In genomic region chr2:129166466-129167463, GRCm38 (mm10) we compare ENCODE assay signal across 16 mouse cellular contexts. TPM values are rescaled to one million over a fixed set of nuclear protein-coding genes. Genes with fewer than 3 reads are reported as not detected.
DNase-seq lines count a peak whose midpoint lies in the region; ATAC-seq and TF ChIP-seq lines count a peak whose summit lies in the region.
"Had no signal": no experiment of that assay in that cellular context is flagged by ENCODE, and none has a peak within 500 bp of the region (broad histone marks: within the 10 kb centered on the region; RNA-seq: fewer than 3 reads in every experiment).

No protein-coding gene starts in this region.

- ATAC-seq in lung, postnatal 0 days: peak; percentile 95
- 0 out of 2 replicates have a peak, but pooled peaks have one; percentile 36 for ATAC-seq in common myeloid progenitor, adult 5-6 weeks (replicated peaks; ENCODE audit: low read depth, poor library complexity, severe bottlenecking)
- ATAC-seq in forebrain, postnatal 0 days: no peak
- ATAC-seq: forebrain, embryonic 13.5 days; intestine, embryonic 15.5 days had no signal

- no peaks in the 10 kb centered on the region for H3K36me3 ChIP-seq in lung, postnatal 0 days (ENCODE audit: insufficient read depth, low read length)
- H3K36me3 ChIP-seq in forebrain, postnatal 0 days (ENCODE audit: insufficient read depth): no peaks in the 10 kb centered on the region
- H3K36me3 ChIP-seq: hindbrain, embryonic 10.5 days; intestine, embryonic 15.5 days had no signal

- DNase-seq in heart, adult 11 months: peak; percentile 92
- DNase-seq in heart, postnatal 14 days: no peak
- DNase-seq in lung, postnatal 0 days (ENCODE audit: low spot score): peak; percentile 62
- DNase-seq in lung, adult 18-20 months: no peak
- peak; percentile 28 for DNase-seq in yolk sac, embryonic 10.5 days (ENCODE audit: low spot score)
- DNase-seq in forebrain, postnatal 0 days: no peak
- no peak for DNase-seq in gastrocnemius, adult 18-20 months (ENCODE audit: low spot score)
- DNase-seq: adrenal gland, adult 2 months; cerebellum, postnatal 10 days; gastrocnemius, postnatal 10 days; right cerebral cortex, postnatal 4 days had no signal

- no peaks in the 10 kb centered on the region for H3K9me3 ChIP-seq in lung, postnatal 0 days (ENCODE audit: low read length)
- 0 out of 2 replicates have a peak, but pooled peaks cover 6% of the 10 kb centered on the region for H3K9me3 ChIP-seq in forebrain, postnatal 0 days (ENCODE audit: low read length)
- H3K9me3 ChIP-seq: forebrain, embryonic 13.5 days; hindbrain, embryonic 10.5 days; intestine, embryonic 15.5 days had no signal

- intact Hi-C loops in heart, postnatal 14 days (cut with DNase I): no loop called here

- 52% methylated on average over 10 of the region's 10 CpGs for WGBS in lung, postnatal 0 days
- WGBS in forebrain, postnatal 0 days: 53% methylated on average over 10 of the region's 10 CpGs

- TF ChIP-seq EP300 in lung, postnatal 0 days (IDR thresholded peaks at IDR 0.05): peak; percentile 68

- H3K27ac ChIP-seq in lung, postnatal 0 days (ENCODE audit: low read length): peak overlapping the region; percentile 81
- H3K27ac ChIP-seq in forebrain, postnatal 0 days (ENCODE audit: low read depth, low read length): no peak overlapping the region
- H3K27ac ChIP-seq: forebrain, embryonic 13.5 days; hindbrain, embryonic 10.5 days; intestine, embryonic 15.5 days; layer of hippocampus, adult 2 months had no signal

- H3K27me3 ChIP-seq in lung, postnatal 0 days (replicated peaks; ENCODE audit: insufficient read depth, low read length): no peaks in the 10 kb centered on the region
- no peaks in the 10 kb centered on the region for H3K27me3 ChIP-seq in forebrain, postnatal 0 days (ENCODE audit: insufficient read depth, low read length)
- H3K27me3 ChIP-seq: forebrain, embryonic 13.5 days; intestine, embryonic 15.5 days had no signal

- H3K4me3 ChIP-seq in lung, postnatal 0 days (ENCODE audit: low read depth, low read length): no peak overlapping the region
- no peak overlapping the region for H3K4me3 ChIP-seq in forebrain, postnatal 0 days (ENCODE audit: low read depth, low read length)
- H3K4me3 ChIP-seq: forebrain, embryonic 13.5 days; hindbrain, embryonic 10.5 days; intestine, embryonic 15.5 days; layer of hippocampus, adult 2 months had no signal

- H3K4me2 ChIP-seq in lung, postnatal 0 days (replicated peaks; ENCODE audit: low read depth, low read length): no peak overlapping the region
- H3K4me2 ChIP-seq in forebrain, postnatal 0 days (ENCODE audit: low read depth): no peak overlapping the region
- H3K4me2 ChIP-seq: forebrain, embryonic 13.5 days; intestine, embryonic 15.5 days had no signal

- no peaks in the 10 kb centered on the region; the same call in 1 of the 2 replicates for H3K4me1 ChIP-seq in lung, postnatal 0 days (ENCODE audit: insufficient read depth, low read depth, low read length)
- H3K4me1 ChIP-seq in forebrain, postnatal 0 days (ENCODE audit: insufficient read depth): no peaks in the 10 kb centered on the region
- H3K4me1 ChIP-seq: intestine, embryonic 15.5 days had no signal

- H3K9ac ChIP-seq in lung, postnatal 0 days (replicated peaks; ENCODE audit: low read depth): no peak overlapping the region
- no peak overlapping the region for H3K9ac ChIP-seq in forebrain, postnatal 0 days
- H3K9ac ChIP-seq: forebrain, embryonic 13.5 days; intestine, embryonic 15.5 days had no signal

- TF ChIP-seq CTCF in lung, postnatal 0 days (IDR thresholded peaks at IDR 0.05): no peak
- TF ChIP-seq CTCF in forebrain, postnatal 0 days (IDR thresholded peaks at IDR 0.05; ENCODE audit: low read depth): no peak

RNA-seq across cellular contexts. Expression of gene Slc20a1, which starts 31.8 kb away (rescaled TPM):
- total RNA-seq in heart, postnatal 14 days (2021): 10 to 100 TPM; 14.0 to 16.8 TPM
- polyA plus RNA-seq in lung, postnatal 0 days (2015; fragmentation: Nextera tagmentation; extraction: Ambion mirVana): 10.0 and 10.5 TPM in 2 replicates
- total RNA-seq in common myeloid progenitor, adult 5-6 weeks (2017): 114 and 140 TPM in 2 replicates
- 68.7 and 73.5 TPM in 2 replicates for total RNA-seq in forebrain, postnatal 0 days (2014; rRNA removed)
- 27.4 and 36.5 TPM in 2 replicates for polyA plus RNA-seq in forebrain, postnatal 0 days (2015; fragmentation: Nextera tagmentation; extraction: Ambion mirVana)
- total RNA-seq in gastrocnemius, adult 18-20 months (2021): 10 to 100 TPM; 11.3 to 21.8 TPM

RNA-seq across cellular contexts. Expression of gene Chchd5, which starts 37.3 kb away (rescaled TPM):
- 10 to 100 TPM; 10.9 to 11.9 TPM for total RNA-seq in heart, postnatal 14 days (2021)
- 21.1 and 21.4 TPM in 2 replicates for polyA plus RNA-seq in lung, postnatal 0 days (2015; fragmentation: Nextera tagmentation; extraction: Ambion mirVana)
- total RNA-seq in common myeloid progenitor, adult 5-6 weeks (2017): 14.5 and 18.5 TPM in 2 replicates
- total RNA-seq in forebrain, postnatal 0 days (2014; rRNA removed): 15.2 and 21.4 TPM in 2 replicates
- 17.1 and 17.6 TPM in 2 replicates for polyA plus RNA-seq in forebrain, postnatal 0 days (2015; fragmentation: Nextera tagmentation; extraction: Ambion mirVana)
- total RNA-seq in gastrocnemius, adult 18-20 months (2021): 10 to 100 TPM in 1 of 2 experiments, 1 to 10 TPM in 1; 7.1 to 12.5 TPM

Comparison
In these comparisons a context has a peak if more than half of its experiments do, and no peak if none do; other contexts are left out.
1. DNase-seq: peak in heart, adult 11 months (single experiment), lung, postnatal 0 days (single experiment) and yolk sac, embryonic 10.5 days (single experiment); none in heart, postnatal 14 days (0 of 2), lung, adult 18-20 months (0 of 2), forebrain, postnatal 0 days (single experiment) and gastrocnemius, adult 18-20 months (single experiment).